Mouse (Mus musculus) neural tube, embryonic 14.5 days (tissue): ENCODE results near the gene Krtap15. TPM values are rescaled to one million over a fixed set of nuclear protein-coding genes. Genes with fewer than 3 reads are reported as not detected.
A peak's percentile ranks its signal among the peaks of the same experiment; 100 is the strongest.

Experiments used
- ATAC-seq: fragments of 200-750 bp; cut with Nextera tagmentation; 2 replicates; pipeline ENCODE4 v1.8.0; 2017; ENCODE audit warnings: low read depth, mild to moderate bottlenecking, moderate TSS enrichment, moderate library complexity
- H3K27ac ChIP-seq: fragments of 300-500 bp; sonication (generic); 2 replicates; pipeline ENCODE4 v1.5.1; 2014; ENCODE audit warnings: low read depth, mild to moderate bottlenecking, control low read depth, low read length, moderate library complexity, mixed read lengths
- H3K27me3 ChIP-seq: fragments of 300-500 bp; sonication (generic); 2 replicates; pipeline ENCODE4 v1.6.1; 2014; ENCODE audit warnings: low read length; ENCODE audit not compliant: control insufficient read depth, insufficient read depth
- H3K36me3 ChIP-seq: fragments of 300-500 bp; sonication (generic); 2 replicates; pipeline ENCODE4 v1.6.1; 2014; ENCODE audit warnings: low read length, mixed read lengths; ENCODE audit not compliant: control insufficient read depth, insufficient read depth
- H3K4me1 ChIP-seq: fragments of 300-500 bp; sonication (generic); 2 replicates; pipeline ENCODE4 v1.6.1; 2014; ENCODE audit warnings: low read length; ENCODE audit not compliant: control insufficient read depth, insufficient read depth
- H3K4me2 ChIP-seq: fragments of 300-500 bp; sonication (generic); 2 replicates; pipeline ENCODE4 v1.6.1; 2014; ENCODE audit warnings: mild to moderate bottlenecking, low read depth, low read length, control low read depth
- H3K4me3 ChIP-seq: fragments of 300-500 bp; sonication (generic); 2 replicates; pipeline ENCODE4 v1.5.1; 2014; ENCODE audit warnings: low read depth, low read length, control low read depth, mixed read lengths
- H3K9ac ChIP-seq: fragments of 300-500 bp; sonication (generic); replicated peaks from 2 replicates; pipeline ENCODE4 v1.6.1; 2014; ENCODE audit warnings: low read depth, mild to moderate bottlenecking, control low read depth, low read length, mixed read lengths
- H3K9me3 ChIP-seq: fragments of 300-500 bp; sonication (generic); 2 replicates; pipeline ENCODE4 v1.6.1; 2016; ENCODE audit warnings: low read length; ENCODE audit not compliant: control insufficient read depth
- WGBS: fragments of 180-500 bp; shearing (Covaris S2); extraction: QIAGEN DNeasy Blood & Tissue Kit; methylation state at CpG from one replicate; pipeline ENCODE4 v1.1.7; 2014; 5-methylcytosine and 5-hydroxymethylcytosine counted together
- polyA plus RNA-seq: library from polyadenylated mRNA; unstranded; fragments of >200 nt; fragmentation: Nextera tagmentation; extraction: Ambion mirVana; gene quantifications from 2 replicates; pipeline ENCODE4 v1.2.1, GENCODE M21; 2014

Krtap15 gene
- polyA plus RNA-seq, 1 experiment from 2014 or later: not detected

GRCm38 (mm10) chr16:88848558-88848957, 28.5 kb downstream of the Krtap15 start:
- Histone ChIP-seq H3K4me1 (no peaks in the 10 kb centered on the region), H3K27me3 (no peaks in the 10 kb centered on the region), H3K9ac (no peak overlapping the region), H3K4me2 (no peak overlapping the region), H3K9me3 (no peaks in the 10 kb centered on the region), H3K4me3 (no peak overlapping the region), H3K36me3 (no peaks in the 10 kb centered on the region), H3K27ac (no peak overlapping the region)
- no peak for ATAC-seq
- WGBS: 94% methylated on average over 4 of the region's 4 CpGs

- H3K9me3 ChIP-seq: no peaks in the 10 kb centered on the region
- no peak overlapping the region for H3K4me3 ChIP-seq
- H3K36me3 ChIP-seq: no peaks in the 10 kb centered on the region
- WGBS: 12% methylated on average over 5 of the region's 5 CpGs
- H3K27me3 ChIP-seq: no peaks in the 10 kb centered on the region
- no peak overlapping the region for H3K4me2 ChIP-seq
- ATAC-seq: no peak
- no peaks in the 10 kb centered on the region for H3K4me1 ChIP-seq
- H3K9ac ChIP-seq: no peak overlapping the region
- H3K27ac ChIP-seq: no peak overlapping the region
Measured at GRCm38 (mm10) chr16:88851450-88851849, 31.4 kb downstream of the Krtap15 start.

GRCm38 (mm10) chr16:88864887-88865407, 44.9 kb downstream of the Krtap15 start:
- no peaks in the 10 kb centered on the region for H3K27me3 ChIP-seq
- H3K4me3 ChIP-seq: no peak overlapping the region
- H3K27ac ChIP-seq: no peak overlapping the region
- ATAC-seq: peak; percentile 63
- H3K9me3 ChIP-seq: no peaks in the 10 kb centered on the region
- H3K4me1 ChIP-seq: no peaks in the 10 kb centered on the region
- WGBS: 63% methylated on average over 4 of the region's 4 CpGs
- H3K4me2 ChIP-seq: no peak overlapping the region
- no peaks in the 10 kb centered on the region for H3K36me3 ChIP-seq
- H3K9ac ChIP-seq: no peak overlapping the region

DNA sequence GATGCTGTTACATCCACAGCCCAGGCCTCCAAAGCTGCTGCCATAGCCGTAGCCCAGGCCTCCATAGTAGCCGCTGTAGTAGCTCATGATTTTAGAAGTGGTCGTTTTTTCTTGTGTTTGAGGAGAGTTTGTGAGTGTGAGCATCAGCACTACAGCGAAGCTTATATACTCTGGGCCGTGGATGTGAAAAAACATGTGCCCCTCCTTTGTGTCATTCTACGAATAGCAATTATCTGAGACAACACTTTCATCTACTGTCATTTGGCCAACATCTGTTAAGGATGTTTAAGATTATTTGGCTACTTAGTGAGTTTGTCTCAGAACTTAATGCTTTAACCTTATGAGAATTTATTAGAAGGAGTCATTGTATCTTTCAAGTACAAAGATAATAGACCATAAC, 49.3 kb downstream of the Krtap15 start, which contains the start of gene Krtap19-1:
Gene Krtap19-1, minus strand, starts transcription at position 101 of the 400 bp plus-strand sequence.
- H3K27me3 ChIP-seq: no peaks in the 10 kb centered on the region
- ATAC-seq: no peak
- H3K9me3 ChIP-seq: no peaks in the 10 kb centered on the region
- H3K27ac ChIP-seq: no peak within 1 kb of the TSS
- no peaks in the 10 kb centered on the region for H3K36me3 ChIP-seq
- 92% methylated on average over 6 of the region's 6 CpGs for WGBS
- no peaks in the 10 kb centered on the region for H3K4me1 ChIP-seq
- no peak within 1 kb of the TSS for H3K4me2 ChIP-seq
- no peak within 1 kb of the TSS for H3K4me3 ChIP-seq
- no peak within 1 kb of the TSS for H3K9ac ChIP-seq

GRCm38 (mm10) chr16:88874169-88874568, 54.2 kb downstream of the Krtap15 start, which contains the start of gene Krtap19-2:
TSS of gene Krtap19-2 (minus strand) at chr16:88874269.
- Histone ChIP-seq H3K4me2 (no peak within 1 kb of the TSS), H3K9me3 (no peaks in the 10 kb centered on the region), H3K9ac (no peak within 1 kb of the TSS), H3K4me3 (no peak within 1 kb of the TSS), H3K27me3 (no peaks in the 10 kb centered on the region), H3K27ac (no peak within 1 kb of the TSS), H3K36me3 (no peaks in the 10 kb centered on the region), H3K4me1 (no peaks in the 10 kb centered on the region)
- no peak for ATAC-seq
- WGBS: 91% methylated on average over 3 of the region's 3 CpGs

DNA sequence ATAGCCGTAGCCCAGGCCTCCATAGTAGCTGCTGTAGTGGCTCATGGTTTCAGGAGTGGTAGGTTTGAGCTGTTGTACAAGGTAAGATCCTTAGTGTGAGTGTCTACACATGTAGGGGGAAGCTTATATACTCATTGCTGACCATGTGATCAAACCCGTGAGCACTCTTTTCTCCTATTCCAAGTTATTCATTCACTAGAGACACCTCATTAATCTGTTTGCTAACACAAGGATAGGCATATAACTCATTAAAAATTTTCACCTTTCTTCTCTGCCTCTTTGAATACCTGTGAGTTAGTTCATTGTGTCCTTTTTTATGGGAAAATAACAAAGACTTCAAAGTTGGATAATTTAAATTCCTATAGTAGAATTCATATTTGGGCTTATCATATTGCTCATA, 57.9 kb downstream of the Krtap15 start, which contains the start of gene Krtap19-3:
Gene Krtap19-3, minus strand, starts transcription at position 101 of the 400 bp plus-strand sequence.
- ATAC-seq: no peak
- WGBS: 87% methylated on average over 2 of the region's 2 CpGs
- H3K4me2 ChIP-seq: no peak within 1 kb of the TSS

More for the DNA sequence above, 57.9 kb downstream of the Krtap15 start, which contains the start of gene Krtap19-3:
- no peaks in the 10 kb centered on the region for H3K36me3 ChIP-seq
- no peaks in the 10 kb centered on the region for H3K9me3 ChIP-seq
- no peaks in the 10 kb centered on the region for H3K4me1 ChIP-seq
- H3K4me3 ChIP-seq: no peak within 1 kb of the TSS
- no peaks in the 10 kb centered on the region for H3K27me3 ChIP-seq
- no peak within 1 kb of the TSS for H3K27ac ChIP-seq
- H3K9ac ChIP-seq: no peak within 1 kb of the TSS

Other genes with a start within 250 kb of the Krtap15 start
- gene Krtap24-1, start 207.9 kb upstream of the Krtap15 start, polyA plus RNA-seq: not detected in 2 replicates
- not detected in 2 replicates for gene 2310079G19Rik, start 192.5 kb upstream of the Krtap15 start, polyA plus RNA-seq
- not detected in 2 replicates for gene Krtap26-1, start 172.4 kb upstream of the Krtap15 start, polyA plus RNA-seq
- not detected in 2 replicates for gene Krtap27-1, start 148.5 kb upstream of the Krtap15 start, polyA plus RNA-seq
- not detected in 2 replicates for gene 2310061N02Rik, start 112.3 kb upstream of the Krtap15 start, polyA plus RNA-seq
- not detected in 2 replicates for gene Krtap13-1, start 91.4 kb upstream of the Krtap15 start, polyA plus RNA-seq
- not detected in 2 replicates for gene Krtap13, start 68.6 kb upstream of the Krtap15 start, polyA plus RNA-seq
- not detected in 2 replicates for gene 2310034C09Rik, start 61.4 kb upstream of the Krtap15 start, polyA plus RNA-seq
- gene 2310057N15Rik, start 46.0 kb upstream of the Krtap15 start, polyA plus RNA-seq: not detected in 2 replicates
- gene Gm5965, start 42.3 kb upstream of the Krtap15 start, polyA plus RNA-seq: not detected in 2 replicates
- not detected in 2 replicates for gene Gm20741, start 8.0 kb upstream of the Krtap15 start, polyA plus RNA-seq
- gene Krtap14, start 5.9 kb downstream of the Krtap15 start, polyA plus RNA-seq: not detected in 2 replicates
- gene Krtap19-1, start 49.2 kb downstream of the Krtap15 start, polyA plus RNA-seq: not detected in 2 replicates
- not detected in 2 replicates for gene Krtap19-2, start 54.1 kb downstream of the Krtap15 start, polyA plus RNA-seq
- gene Krtap19-3, start 57.8 kb downstream of the Krtap15 start, polyA plus RNA-seq: not detected in 2 replicates
- gene Krtap19-4, start 64.9 kb downstream of the Krtap15 start, polyA plus RNA-seq: not detected in 2 replicates
- not detected in 2 replicates for gene Krtap19-5, start 76.2 kb downstream of the Krtap15 start, polyA plus RNA-seq
- gene Krtap19-9b, start 112.0 kb downstream of the Krtap15 start, polyA plus RNA-seq: not detected in 2 replicates
- not detected in 2 replicates for gene Krtap16-3, start 142.7 kb downstream of the Krtap15 start, polyA plus RNA-seq
- not detected in 2 replicates for gene Krtap22-2, start 190.5 kb downstream of the Krtap15 start, polyA plus RNA-seq
- gene Gm10229, start 195.1 kb downstream of the Krtap15 start, polyA plus RNA-seq: not detected in 2 replicates
- gene Krtap6-1, start 211.5 kb downstream of the Krtap15 start, polyA plus RNA-seq: not detected in 2 replicates
- gene Gm10228, start 221.3 kb downstream of the Krtap15 start, polyA plus RNA-seq: not detected in 2 replicates
- gene Krtap6-5, start 227.7 kb downstream of the Krtap15 start, polyA plus RNA-seq: not detected in 2 replicates
- not detected in 2 replicates for gene 1110025L11Rik, start 243.8 kb downstream of the Krtap15 start, polyA plus RNA-seq